Mouse (Mus musculus) limb, embryonic 13.5 days (tissue): ENCODE measurements at regions not wholly inside any gene's neighbourhood (a gene's known extent, or its start where the extent isn't known, plus 50 kb on each side); places are given as distances from the start of the nearest gene placed in this dataset.

Experiments used
- ATAC-seq: fragments of 200-750 bp; cut with Nextera tagmentation; 2 replicates; pipeline ENCODE4 v1.8.0; 2017; ENCODE audit warnings: low read depth, moderate number of reproducible peaks, moderate TSS enrichment; ENCODE audit not compliant: low FRiP score
- H3K27ac ChIP-seq: fragments of 300-500 bp; sonication (generic); 2 replicates; pipeline ENCODE4 v1.5.1; 2015; ENCODE audit warnings: inconsistent platforms, mild to moderate bottlenecking, moderate library complexity
- H3K27me3 ChIP-seq: fragments of 300-500 bp; sonication (generic); 2 replicates; pipeline ENCODE4 v1.6.1; 2015; ENCODE audit warnings: mild to moderate bottlenecking, inconsistent platforms
- H3K36me3 ChIP-seq: fragments of 300-500 bp; sonication (generic); 2 replicates; pipeline ENCODE4 v1.6.1; 2015; ENCODE audit warnings: inconsistent platforms, mild to moderate bottlenecking, moderate library complexity
- H3K4me1 ChIP-seq: fragments of 300-500 bp; sonication (generic); 2 replicates; pipeline ENCODE4 v1.6.1; 2015; ENCODE audit warnings: inconsistent platforms
- H3K4me2 ChIP-seq: fragments of 300-500 bp; sonication (generic); replicated peaks from 2 replicates; pipeline ENCODE4 v1.6.1; 2015; ENCODE audit warnings: inconsistent platforms, mild to moderate bottlenecking, moderate library complexity
- H3K4me3 ChIP-seq: fragments of 300-500 bp; sonication (generic); 2 replicates; pipeline ENCODE4 v1.5.1; 2015; ENCODE audit warnings: moderate library complexity, mild to moderate bottlenecking, inconsistent platforms
- H3K9ac ChIP-seq: fragments of 300-500 bp; sonication (generic); 2 replicates; pipeline ENCODE4 v1.6.1; 2015; ENCODE audit warnings: mild to moderate bottlenecking, inconsistent platforms
- H3K9me3 ChIP-seq: fragments of 300-500 bp; sonication (generic); 2 replicates; pipeline ENCODE4 v1.6.1; 2016; ENCODE audit warnings: inconsistent platforms
- WGBS: fragments of 180-500 bp; shearing (Covaris S2); methylation state at CpG from one replicate; pipeline ENCODE4 v1.1.7; 2015; 5-methylcytosine and 5-hydroxymethylcytosine counted together

- no peak overlapping the region for H3K4me3 ChIP-seq
- no peaks in the 10 kb centered on the region for H3K4me1 ChIP-seq
- ATAC-seq = no peak
- no peaks in the 10 kb centered on the region for H3K9me3 ChIP-seq
- H3K4me2 ChIP-seq = no peak overlapping the region
- no peak overlapping the region for H3K27ac ChIP-seq
- H3K27me3 ChIP-seq = no peaks in the 10 kb centered on the region
- 60% methylated on average over 2 of the region's 2 CpGs for WGBS
- H3K36me3 ChIP-seq = no peaks in the 10 kb centered on the region
- H3K9ac ChIP-seq = no peak overlapping the region
These were observed 1250.5 kb downstream of the Hace1 start for GRCm38 (mm10) chr10:46828164-46828563.

GRCm38 (mm10) chr10:46845578-46846314 is 1268.1 kb downstream of the Hace1 start:
- Histone ChIP-seq H3K27me3 (no peaks in the 10 kb centered on the region), H3K27ac (no peak overlapping the region), H3K36me3 (no peaks in the 10 kb centered on the region), H3K9ac (no peak overlapping the region), H3K9me3 (no peaks in the 10 kb centered on the region), H3K4me2 (no peak overlapping the region), H3K4me3 (no peak overlapping the region), H3K4me1 (no peaks in the 10 kb centered on the region)
- no peak for ATAC-seq
- 70% methylated on average over 3 of the region's 3 CpGs for WGBS
